Mouse (Mus musculus): ENCODE data around the gene Smim4. TPM values are rescaled to one million over a fixed set of nuclear protein-coding genes. Genes with fewer than 3 reads are reported as not detected.

The Smim4 gene
- polyA plus RNA-seq, 1 experiment from 2014 or later, result 64.8 TPM

GRCm38 (mm10) chr14:31137281-31137595, 8.5 kb upstream of the Smim4 start:
- H3K4me3 ChIP-seq (ENCODE audit: low read depth, low read length), result no peak overlapping the region
- 82% methylated on average over 10 of the region's 10 CpGs for WGBS
- no peak for DNase-seq (ENCODE audit: low spot score)

GRCm38 (mm10) chr14:31136411-31137280, 7.9 kb upstream of the Smim4 start:
- Histone ChIP-seq H3K4me3 (ENCODE audit: low read depth, low read length) (no peak overlapping the region), H3K36me3 (ENCODE audit: control insufficient read depth, insufficient read depth, low read length) (peaks cover 71% of the 10 kb centered on the region), H3K27ac (replicated peaks; ENCODE audit: low read depth, low read length) (no peak overlapping the region), H3K27me3 (replicated peaks; ENCODE audit: control insufficient read depth, insufficient read depth, low read length) (no peaks in the 10 kb centered on the region), H3K4me2 (ENCODE audit: low read depth, low read length) (no peak overlapping the region), H3K9ac (ENCODE audit: low read depth, low read length) (no peak overlapping the region), H3K9me3 (ENCODE audit: control insufficient read depth, low read length) (no peaks in the 10 kb centered on the region), H3K4me1 (ENCODE audit: control insufficient read depth, insufficient read depth, low read length) (peaks cover 29% of the 10 kb centered on the region)
- WGBS, result 90% methylated on average over 26 of the region's 26 CpGs
- ATAC-seq (ENCODE audit: low read depth) (no peak), DNase-seq (ENCODE audit: low spot score) (no peak)

More at GRCm38 (mm10) chr14:31137281-31137595, 8.5 kb upstream of the Smim4 start:
- Histone ChIP-seq H3K9me3 (ENCODE audit: control insufficient read depth, low read length) (no peaks in the 10 kb centered on the region), H3K4me1 (ENCODE audit: control insufficient read depth, insufficient read depth, low read length) (peaks cover 24% of the 10 kb centered on the region), H3K9ac (ENCODE audit: low read depth, low read length) (no peak overlapping the region), H3K27ac (replicated peaks; ENCODE audit: low read depth, low read length) (no peak overlapping the region), H3K36me3 (ENCODE audit: control insufficient read depth, insufficient read depth, low read length) (peaks cover 77% of the 10 kb centered on the region), H3K4me2 (ENCODE audit: low read depth, low read length) (no peak overlapping the region), H3K27me3 (replicated peaks; ENCODE audit: control insufficient read depth, insufficient read depth, low read length) (no peaks in the 10 kb centered on the region)
- no peak for ATAC-seq (ENCODE audit: low read depth)

GRCm38 (mm10) chr14:31135495-31136410, 7.0 kb upstream of the Smim4 start:
- no peak overlapping the region for H3K9ac ChIP-seq (ENCODE audit: low read depth, low read length)
- H3K4me1 ChIP-seq (ENCODE audit: control insufficient read depth, insufficient read depth, low read length), result peaks cover 29% of the 10 kb centered on the region
- no peaks in the 10 kb centered on the region for H3K27me3 ChIP-seq (replicated peaks; ENCODE audit: control insufficient read depth, insufficient read depth, low read length)
- 92% methylated on average over 34 of the region's 34 CpGs for WGBS
- no peaks in the 10 kb centered on the region for H3K9me3 ChIP-seq (ENCODE audit: control insufficient read depth, low read length)
- H3K27ac ChIP-seq (replicated peaks; ENCODE audit: low read depth, low read length), result no peak overlapping the region
- no peak overlapping the region for H3K4me3 ChIP-seq (ENCODE audit: low read depth, low read length)
- H3K36me3 ChIP-seq (ENCODE audit: control insufficient read depth, insufficient read depth, low read length), result peaks cover 66% of the 10 kb centered on the region
- DNase-seq (ENCODE audit: low spot score), result no peak
- no peak overlapping the region for H3K4me2 ChIP-seq (ENCODE audit: low read depth, low read length)
- no peak for ATAC-seq (ENCODE audit: low read depth)

GRCm38 (mm10) chr14:31134015-31135000, 5.6 kb upstream of the Smim4 start:
- Histone ChIP-seq H3K9ac (ENCODE audit: low read depth, low read length) (0 out of 2 replicates have a peak overlapping the region, but pooled peaks have one; percentile 90), H3K27ac (replicated peaks; ENCODE audit: low read depth, low read length) (peak overlapping the region; percentile 68), H3K4me2 (ENCODE audit: low read depth, low read length) (peak overlapping the region; percentile 74), H3K4me1 (ENCODE audit: control insufficient read depth, insufficient read depth, low read length) (peaks cover 41% of the 10 kb centered on the region), H3K36me3 (ENCODE audit: control insufficient read depth, insufficient read depth, low read length) (peaks cover 52% of the 10 kb centered on the region), H3K9me3 (ENCODE audit: control insufficient read depth, low read length) (no peaks in the 10 kb centered on the region), H3K27me3 (replicated peaks; ENCODE audit: control insufficient read depth, insufficient read depth, low read length) (no peaks in the 10 kb centered on the region), H3K4me3 (ENCODE audit: low read depth, low read length) (no peak overlapping the region)
- ATAC-seq (ENCODE audit: low read depth) (no peak), DNase-seq (ENCODE audit: low spot score) (peak; percentile 59)
- WGBS, result 80% methylated on average over 25 of the region's 25 CpGs

- Histone ChIP-seq H3K4me2 (ENCODE audit: low read depth, low read length) (peak overlapping the region; percentile 74), H3K4me3 (ENCODE audit: low read depth, low read length) (peak overlapping the region; percentile 90), H3K27ac (replicated peaks; ENCODE audit: low read depth, low read length) (peak overlapping the region; percentile 68), H3K36me3 (ENCODE audit: control insufficient read depth, insufficient read depth, low read length) (peaks cover 40% of the 10 kb centered on the region), H3K4me1 (ENCODE audit: control insufficient read depth, insufficient read depth, low read length) (peaks cover 43% of the 10 kb centered on the region), H3K27me3 (replicated peaks; ENCODE audit: control insufficient read depth, insufficient read depth, low read length) (no peaks in the 10 kb centered on the region), H3K9me3 (ENCODE audit: control insufficient read depth, low read length) (no peaks in the 10 kb centered on the region), H3K9ac (ENCODE audit: low read depth, low read length) (peak overlapping the region; percentile 90)
- WGBS, result 51% methylated on average over 11 of the region's 11 CpGs
- peak; percentile 53 for ATAC-seq (ENCODE audit: low read depth)
- DNase-seq (ENCODE audit: low spot score), result peak; percentile 91
These were observed 4.4 kb upstream of the Smim4 start for GRCm38 (mm10) chr14:31133023-31133665.

- ATAC-seq (ENCODE audit: low read depth) (no peak), DNase-seq (ENCODE audit: low spot score) (no peak)
- H3K27me3 ChIP-seq (replicated peaks; ENCODE audit: control insufficient read depth, insufficient read depth, low read length), result no peaks in the 10 kb centered on the region
- peak overlapping the region; percentile 90 for H3K4me3 ChIP-seq (ENCODE audit: low read depth, low read length)
- peak overlapping the region; percentile 74 for H3K4me2 ChIP-seq (ENCODE audit: low read depth, low read length)
- WGBS, result 81% methylated on average over 7 of the region's 7 CpGs
- peaks cover 34% of the 10 kb centered on the region for H3K36me3 ChIP-seq (ENCODE audit: control insufficient read depth, insufficient read depth, low read length)
- H3K9me3 ChIP-seq (ENCODE audit: control insufficient read depth, low read length), result no peaks in the 10 kb centered on the region
- H3K9ac ChIP-seq (ENCODE audit: low read depth, low read length), result peak overlapping the region; percentile 90
- H3K4me1 ChIP-seq (ENCODE audit: control insufficient read depth, insufficient read depth, low read length), result peaks cover 43% of the 10 kb centered on the region
- H3K27ac ChIP-seq (replicated peaks; ENCODE audit: low read depth, low read length), result peak overlapping the region; percentile 68
These were observed 3.8 kb upstream of the Smim4 start for GRCm38 (mm10) chr14:31132491-31132975.

- Histone ChIP-seq H3K27me3 (replicated peaks; ENCODE audit: control insufficient read depth, insufficient read depth, low read length) (no peaks in the 10 kb centered on the region), H3K27ac (replicated peaks; ENCODE audit: low read depth, low read length) (no peak overlapping the region), H3K36me3 (ENCODE audit: control insufficient read depth, insufficient read depth, low read length) (peaks cover 29% of the 10 kb centered on the region), H3K4me3 (ENCODE audit: low read depth, low read length) (peak overlapping the region; percentile 90), H3K4me1 (ENCODE audit: control insufficient read depth, insufficient read depth, low read length) (peaks cover 48% of the 10 kb centered on the region), H3K4me2 (ENCODE audit: low read depth, low read length) (peak overlapping the region; percentile 74), H3K9ac (ENCODE audit: low read depth, low read length) (peak overlapping the region; percentile 90), H3K9me3 (ENCODE audit: control insufficient read depth, low read length) (no peaks in the 10 kb centered on the region)
- ATAC-seq (ENCODE audit: low read depth) (no peak), DNase-seq (ENCODE audit: low spot score) (peak; percentile 46)
- 12% methylated on average over 6 of the region's 6 CpGs for WGBS
These were observed 3.3 kb upstream of the Smim4 start for GRCm38 (mm10) chr14:31132031-31132430.
